Mouse (Mus musculus): ENCODE data around the gene Vamp2.

DNA sequence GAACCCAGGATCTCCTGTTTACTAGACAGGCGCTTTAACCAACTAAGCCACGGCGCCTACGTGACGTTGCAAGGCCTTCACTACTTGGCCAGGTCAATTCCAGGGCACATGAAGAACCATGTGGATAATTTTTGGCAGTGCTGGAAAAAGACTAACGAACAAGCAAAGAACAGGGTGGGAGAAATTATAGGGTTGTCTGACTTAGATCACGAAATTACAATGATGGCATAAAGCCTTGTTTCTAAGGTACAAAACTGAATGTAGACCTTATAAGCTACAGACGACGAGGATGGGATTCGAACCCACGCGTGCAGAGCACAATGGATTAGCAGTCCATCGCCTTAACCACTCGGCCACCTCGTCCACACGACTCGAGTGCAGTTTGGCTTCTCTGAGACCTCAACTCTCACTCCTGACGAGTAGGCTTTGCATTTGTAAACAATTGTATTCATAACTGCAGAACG, 25.5 kb upstream of the Vamp2 start:
- TF ChIP-seq EP300 (IDR thresholded peaks at IDR 0.05; ENCODE audit: low read depth) (no peak; the same call in 1 of the 2 replicates), CTCF (IDR thresholded peaks at IDR 0.05; ENCODE audit: low read depth) (no peak)
